ENCODE assay signal across 24 mouse cellular contexts in the genomic region with DNA sequence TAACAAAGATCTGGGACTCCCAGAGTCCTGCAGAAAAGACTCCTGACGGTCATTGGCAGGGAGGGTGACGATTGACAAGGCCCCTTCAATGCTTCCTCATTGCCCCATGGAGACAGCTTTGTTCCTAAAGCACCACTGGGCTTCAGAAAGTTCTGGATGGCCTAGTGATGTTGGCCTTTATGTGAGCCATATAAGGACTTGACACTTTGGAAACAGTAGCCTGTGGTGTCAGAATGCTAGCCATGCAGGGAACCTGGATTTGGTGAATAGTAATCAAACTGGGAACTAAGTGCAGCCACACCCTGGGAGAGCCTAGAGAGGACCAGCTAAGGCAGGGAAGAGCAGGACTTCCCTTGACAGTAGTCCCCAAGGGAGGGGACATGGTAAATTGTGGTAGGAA. TPM values are rescaled to one million over a fixed set of nuclear protein-coding genes. Genes with fewer than 3 reads are reported as not detected.
"Had no signal": no experiment of that assay in that cellular context is flagged by ENCODE, and none has a peak within 500 bp of the region (broad histone marks: within the 10 kb centered on the region; RNA-seq: fewer than 3 reads in every experiment).

No protein-coding gene starts in this region.

- H3K36me3 ChIP-seq: midbrain, embryonic 10.5 days; midbrain, embryonic 13.5 days; neural tube, embryonic 13.5 days; neural tube, embryonic 15.5 days; stomach, embryonic 15.5 days had no signal

- H3K27me3 ChIP-seq: midbrain, embryonic 13.5 days; neural tube, embryonic 13.5 days; neural tube, embryonic 15.5 days; stomach, embryonic 15.5 days had no signal

- ATAC-seq: midbrain, embryonic 13.5 days; midbrain, embryonic 16.5 days had no signal

- H3K9ac ChIP-seq: lung, embryonic 14.5 days; midbrain, embryonic 13.5 days; neural tube, embryonic 13.5 days; neural tube, embryonic 15.5 days; stomach, embryonic 15.5 days had no signal

- H3K9me3 ChIP-seq: midbrain, embryonic 10.5 days; midbrain, embryonic 13.5 days; neural tube, embryonic 13.5 days; neural tube, embryonic 15.5 days; stomach, embryonic 15.5 days had no signal

- H3K4me1 ChIP-seq: midbrain, embryonic 10.5 days; midbrain, embryonic 13.5 days; neural tube, embryonic 13.5 days; neural tube, embryonic 15.5 days; stomach, embryonic 15.5 days had no signal

- H3K27ac ChIP-seq: midbrain, embryonic 10.5 days; midbrain, embryonic 13.5 days; neural tube, embryonic 13.5 days; neural tube, embryonic 15.5 days; stomach, embryonic 15.5 days; stomach, postnatal 0 days had no signal

- H3K4me2 ChIP-seq: lung, embryonic 14.5 days; midbrain, embryonic 13.5 days; neural tube, embryonic 13.5 days; neural tube, embryonic 15.5 days; stomach, embryonic 15.5 days had no signal

- DNase-seq: lung, adult 18-20 months; lung, embryonic 14.5 days; lung, postnatal 10 days; lung, postnatal 4 days; retina, postnatal 1 day; right cerebral cortex, adult 18-20 months; right cerebral cortex, postnatal 25 days; right cerebral cortex, postnatal 4 days; thymus, adult 2 months; thymus, postnatal 25 days; thymus, postnatal 4 days had no signal

- H3K4me3 ChIP-seq: midbrain, embryonic 10.5 days; midbrain, embryonic 13.5 days; myocyte; neural tube, embryonic 13.5 days; neural tube, embryonic 15.5 days; stomach, embryonic 15.5 days had no signal

RNA-seq across cellular contexts. Expression of gene Fcamr, which starts 0.8 kb away (rescaled TPM):
- total RNA-seq: megakaryocyte, adult 5-6 weeks; megakaryocyte-erythroid progenitor cell, adult 5-6 weeks had no signal
- polyA plus RNA-seq: liver, embryonic 16.5 days; lung, embryonic 14.5 days; lung, embryonic 16.5 days; midbrain, embryonic 10.5 days; midbrain, embryonic 13.5 days; midbrain, embryonic 16.5 days; myocyte; neural tube, embryonic 11.5 days; neural tube, embryonic 13.5 days; neural tube, embryonic 15.5 days had no signal

RNA-seq across cellular contexts. Expression of gene Pigr, which starts 25.0 kb away (rescaled TPM):
- total RNA-seq: megakaryocyte, adult 5-6 weeks; megakaryocyte-erythroid progenitor cell, adult 5-6 weeks had no signal
- polyA plus RNA-seq: lung, embryonic 14.5 days; midbrain, embryonic 10.5 days; midbrain, embryonic 13.5 days; midbrain, embryonic 16.5 days; neural tube, embryonic 11.5 days; neural tube, embryonic 13.5 days; neural tube, embryonic 15.5 days had no signal
